Mouse (Mus musculus) spleen, adult 12 weeks (tissue): ENCODE measurements around the gene Zfp354a.
"Not testable (repeated sequence)": the region's sequence is repeated elsewhere in the genome, so short reads cannot be mapped to it uniquely, and the experiment has no call there.

ENCODE experiments used
- DNase-seq: peaks from one replicate; pipeline ENCODE4 v3.0.0; 2022; ENCODE audit warnings: low spot score

The Zfp354a gene

GRCm38 (mm10) chr11:51059151-51059571 lies at the start of gene Zfp354a:
Gene Zfp354a, plus strand, starts transcription at chr11:51059257.
- no peak for DNase-seq

DNA sequence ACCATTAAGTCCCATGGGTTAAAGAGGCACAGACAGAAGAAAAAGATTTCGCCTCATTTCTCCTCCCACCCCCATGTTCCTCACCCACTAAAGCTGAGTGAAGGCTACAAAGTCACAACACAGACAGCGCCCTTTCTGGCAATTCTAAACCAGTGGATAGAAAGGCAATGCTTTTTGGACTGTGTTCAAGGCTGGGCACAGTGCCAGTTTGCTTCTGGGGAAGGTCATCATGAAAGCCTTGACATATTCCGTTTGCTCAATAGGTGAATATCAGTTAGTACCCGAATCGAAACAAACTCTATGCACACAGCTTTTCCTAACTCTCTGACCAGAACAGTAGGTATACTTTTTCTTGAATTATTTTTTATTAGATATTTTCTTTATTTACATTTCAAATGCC lies 47.2 kb upstream of the Zfp354a start:
- DNase-seq: no peak

- DNase-seq: no peak
These were observed 45.1 kb upstream of the Zfp354a start, which contains the start of gene Olfr54 for GRCm38 (mm10) chr11:51013936-51014335. Gene Olfr54, plus strand, starts transcription at chr11:51014236.

GRCm38 (mm10) chr11:51016341-51016740 lies 42.7 kb upstream of the Zfp354a start:
- no peak for DNase-seq

DNA sequence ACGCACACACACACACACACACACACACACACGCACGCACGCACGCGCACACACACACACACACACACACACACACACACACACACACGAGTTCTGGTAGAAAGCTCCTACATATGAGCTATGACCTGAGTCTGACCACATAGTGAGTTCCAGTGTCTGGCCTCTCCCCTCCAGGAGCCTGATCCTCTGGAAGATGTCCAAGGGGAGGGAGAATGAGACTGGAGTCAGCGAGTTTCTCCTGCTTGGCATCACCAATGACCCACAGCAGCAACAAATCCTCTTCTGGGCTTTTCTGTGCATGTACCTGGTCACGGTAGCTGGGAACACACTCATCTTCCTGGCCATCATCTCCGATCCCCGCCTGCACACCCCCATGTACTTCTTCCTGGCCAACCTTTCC lies 32.2 kb upstream of the Zfp354a start:
- not testable (repeated sequence) for DNase-seq

DNA sequence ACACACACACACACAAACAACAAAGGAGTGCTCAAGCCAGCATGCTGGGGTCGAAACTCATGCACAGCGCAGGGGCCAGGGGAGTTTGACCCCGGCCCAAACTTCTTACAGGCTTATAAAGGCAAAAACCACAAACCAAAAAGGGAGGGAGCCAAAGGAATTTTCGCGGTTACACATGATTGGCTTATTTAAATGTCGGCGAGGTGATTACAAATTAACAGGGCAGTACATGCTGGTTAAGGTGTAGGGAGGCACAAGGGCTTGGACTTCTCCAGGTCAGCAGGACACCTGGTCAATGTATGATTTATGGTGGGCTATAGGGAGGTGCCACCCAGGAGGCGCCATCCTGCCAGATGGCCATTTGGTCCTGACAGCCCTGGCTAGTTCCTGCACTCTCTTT lies 29.7 kb upstream of the Zfp354a start:
- not testable (repeated sequence) for DNase-seq

DNA sequence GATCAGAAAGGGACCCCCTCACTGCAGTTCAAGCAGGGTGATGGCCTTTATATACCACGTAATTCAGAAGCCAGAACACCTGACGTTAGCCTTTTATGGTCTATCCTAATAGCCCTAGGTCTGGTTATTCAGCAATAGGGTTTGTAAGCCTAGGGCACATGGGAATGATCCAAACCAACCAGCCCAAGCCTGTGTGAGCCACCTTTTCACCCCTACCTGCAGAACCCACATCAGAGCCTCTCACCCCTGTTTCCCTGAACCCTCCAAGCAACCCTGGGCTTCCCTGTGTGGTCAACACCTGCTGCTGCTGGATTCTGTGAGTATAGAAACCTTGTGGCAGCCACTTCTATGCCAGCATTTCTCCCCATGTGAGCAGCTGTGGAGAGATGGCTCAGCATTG lies 28.8 kb upstream of the Zfp354a start:
- DNase-seq: no peak

GRCm38 (mm10) chr11:51032851-51033250 lies 26.2 kb upstream of the Zfp354a start:
- DNase-seq: no peak

DNA sequence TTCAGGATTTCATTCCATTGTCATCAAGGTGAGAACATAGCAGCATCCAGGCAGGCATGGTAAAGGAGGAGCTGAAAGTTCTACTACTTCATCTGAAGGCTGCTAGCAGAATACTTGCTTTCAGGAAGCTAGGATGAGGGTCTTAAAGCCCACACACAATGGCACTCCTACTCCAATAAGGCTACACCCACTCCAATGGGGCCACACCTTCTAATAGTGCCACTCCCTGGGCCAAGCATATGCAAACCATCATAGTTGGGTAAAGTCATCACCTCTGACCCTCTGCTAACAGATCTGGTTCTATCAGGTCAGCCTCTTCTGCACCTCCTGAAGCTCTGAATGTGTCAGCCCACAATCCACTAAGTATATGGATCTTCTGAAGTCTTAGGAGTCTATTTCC lies 24.9 kb upstream of the Zfp354a start:
- DNase-seq: not testable (repeated sequence)

- no peak for DNase-seq
These were observed 23.1 kb upstream of the Zfp354a start for GRCm38 (mm10) chr11:51035951-51036350.

DNA sequence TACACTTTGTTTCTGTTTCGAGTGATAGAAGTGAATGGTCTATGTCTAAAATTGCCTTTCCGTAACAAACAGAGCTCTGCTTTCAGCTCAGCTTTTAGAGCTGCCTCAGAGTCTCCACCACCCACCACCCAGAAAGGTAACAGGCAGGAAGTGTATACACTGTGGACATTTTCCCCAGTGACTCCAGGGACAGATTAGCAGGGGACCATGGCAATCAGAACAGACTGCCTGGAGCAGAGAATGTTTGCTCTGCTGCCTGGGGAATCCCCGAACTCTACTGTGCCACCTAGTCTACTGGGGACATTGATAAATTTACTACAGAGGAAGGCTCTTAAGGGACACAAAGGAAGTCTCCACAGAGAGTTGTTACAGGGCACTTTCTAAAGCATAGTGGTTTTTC lies 14.3 kb upstream of the Zfp354a start:
- not testable (repeated sequence) for DNase-seq

- DNase-seq: not testable (repeated sequence)
These were observed 11.2 kb upstream of the Zfp354a start, which contains the start of gene Olfr1375 for GRCm38 (mm10) chr11:51047809-51048208. Gene Olfr1375, plus strand, starts transcription at chr11:51048109.

- DNase-seq: no peak
These were observed 7.4 kb upstream of the Zfp354a start for GRCm38 (mm10) chr11:51051678-51052077.

DNA sequence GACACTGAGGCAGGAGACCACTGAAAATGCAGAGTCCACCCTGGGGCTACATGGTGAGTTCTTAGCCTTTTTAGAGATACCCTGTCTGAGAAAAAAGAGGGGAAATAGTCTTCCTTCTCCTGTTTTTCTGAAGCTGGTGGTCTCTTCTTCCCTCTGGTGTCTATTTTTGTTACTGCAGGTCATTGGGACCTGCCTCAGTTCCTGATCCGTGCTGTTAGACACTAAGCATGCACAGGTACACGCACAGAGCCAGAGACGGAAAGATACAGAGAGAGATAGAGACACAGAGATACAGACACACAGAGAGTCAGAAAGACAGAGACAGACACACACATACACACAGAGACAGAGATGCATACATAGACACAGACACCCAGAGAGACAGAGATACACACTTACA lies 5.8 kb upstream of the Zfp354a start:
- no peak for DNase-seq

GRCm38 (mm10) chr11:51059640-51060039 lies 583 bp downstream of the Zfp354a start:
- DNase-seq: no peak

DNA sequence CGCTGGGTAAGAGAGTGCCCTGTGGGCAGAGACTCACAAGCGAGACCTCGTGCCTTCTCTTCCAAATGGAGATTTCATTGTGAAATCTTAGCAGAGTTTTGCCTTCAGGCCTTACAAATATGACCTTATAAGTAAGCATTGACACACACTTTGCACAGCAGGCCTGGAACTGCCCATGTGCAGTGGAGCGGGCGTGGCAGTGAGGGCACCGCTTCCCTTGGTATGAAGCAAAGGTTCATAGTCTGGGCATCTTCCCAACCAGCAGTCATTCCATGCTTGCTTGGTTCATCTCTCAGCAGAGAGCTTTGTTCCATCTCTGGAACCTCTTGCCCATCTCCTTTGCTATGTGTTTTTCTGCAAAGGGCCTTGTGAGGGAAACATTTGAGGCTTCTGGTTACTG lies 1.9 kb downstream of the Zfp354a start:
- DNase-seq: no peak

GRCm38 (mm10) chr11:51063276-51063675 lies 4.2 kb downstream of the Zfp354a start:
- DNase-seq: no peak

GRCm38 (mm10) chr11:51063841-51064240 lies 4.8 kb downstream of the Zfp354a start:
- DNase-seq: no peak

- no peak for DNase-seq
These were observed 25.5 kb downstream of the Zfp354a start for GRCm38 (mm10) chr11:51084527-51084926.

GRCm38 (mm10) chr11:51085269-51085668 lies 26.2 kb downstream of the Zfp354a start:
- no peak for DNase-seq

GRCm38 (mm10) chr11:51107261-51107660 lies 48.2 kb downstream of the Zfp354a start:
- no peak for DNase-seq

GRCm38 (mm10) chr11:51110621-51111020 lies 51.6 kb downstream of the Zfp354a start:
- no peak for DNase-seq
